Mouse (Mus musculus) limb, embryonic 10.5 days (tissue): ENCODE data around the gene Scd2. TPM values are rescaled to one million over a fixed set of nuclear protein-coding genes. Genes with fewer than 3 reads are reported as not detected.
"Not testable (repeated sequence)": the region's sequence is repeated elsewhere in the genome, so short reads cannot be mapped to it uniquely, and the experiment has no call there.

Experiments used
- DNase-seq: peaks from one replicate; pipeline ENCODE4 v3.0.0-alpha.2; 2017; ENCODE audit warnings: low spot score
- H3K27ac ChIP-seq: fragments of 300-500 bp; sonication (generic); 2 replicates; pipeline ENCODE4 v1.5.1; 2016; ENCODE audit warnings: mild to moderate bottlenecking
- H3K27me3 ChIP-seq: fragments of 300-500 bp; sonication (generic); 2 replicates; pipeline ENCODE4 v1.6.1; 2016; ENCODE audit warnings: low read depth, mild to moderate bottlenecking; ENCODE audit not compliant: poor library complexity, severe bottlenecking
- H3K36me3 ChIP-seq: fragments of 300-500 bp; sonication (generic); 2 replicates; pipeline ENCODE4 v1.6.1; 2016; ENCODE audit warnings: mild to moderate bottlenecking, moderate library complexity
- H3K4me1 ChIP-seq: fragments of 300-500 bp; sonication (generic); 2 replicates; pipeline ENCODE4 v1.6.1; 2016
- H3K4me3 ChIP-seq: fragments of 300-500 bp; sonication (generic); 2 replicates; pipeline ENCODE4 v1.5.1; 2016; ENCODE audit warnings: mild to moderate bottlenecking, moderate library complexity
- H3K9me3 ChIP-seq: fragments of 300-500 bp; sonication (generic); replicated peaks from 2 replicates; pipeline ENCODE4 v1.6.1; 2016; ENCODE audit warnings: mild to moderate bottlenecking
- WGBS: fragments of 180-500 bp; shearing (Covaris S2); methylation state at CpG from one replicate; pipeline ENCODE4 v1.1.7; 2016; 5-methylcytosine and 5-hydroxymethylcytosine counted together
- polyA plus RNA-seq: library from polyadenylated mRNA; unstranded; fragments of >200 nt; fragmentation: Nextera tagmentation; extraction: Ambion mirVana; gene quantifications from 2 replicates; pipeline ENCODE4 v1.2.1, GENCODE M21; 2016

The Scd2 gene
- polyA plus RNA-seq, 1 experiment from 2014 or later: 335 TPM

- 65% methylated on average over 4 of the region's 4 CpGs for WGBS
- Histone ChIP-seq H3K36me3 (peaks cover 22% of the 10 kb centered on the region), H3K4me1 (peaks cover 21% of the 10 kb centered on the region), H3K27me3 (no peaks in the 10 kb centered on the region), H3K27ac (no peak overlapping the region), H3K9me3 (no peaks in the 10 kb centered on the region), H3K4me3 (no peak overlapping the region)
- DNase-seq: peak; percentile 25
These were observed 18.5 kb downstream of the Scd2 start for GRCm38 (mm10) chr19:44312007-44312360.

- H3K4me1 ChIP-seq: peaks cover 22% of the 10 kb centered on the region
- DNase-seq: peak; percentile 21
- WGBS: 82% methylated on average over 3 of the region's 3 CpGs
- H3K9me3 ChIP-seq: no peaks in the 10 kb centered on the region
- H3K27me3 ChIP-seq: no peaks in the 10 kb centered on the region
- no peak overlapping the region for H3K4me3 ChIP-seq
- no peak overlapping the region for H3K27ac ChIP-seq
- peaks cover 11% of the 10 kb centered on the region for H3K36me3 ChIP-seq
These were observed 19.6 kb downstream of the Scd2 start for GRCm38 (mm10) chr19:44313066-44313465.

GRCm38 (mm10) chr19:44314327-44314759 is 20.9 kb downstream of the Scd2 start:
- H3K27ac ChIP-seq: peak overlapping the region; percentile 86
- H3K4me3 ChIP-seq: peak overlapping the region; percentile 63
- peak; percentile 83 for DNase-seq
- H3K4me1 ChIP-seq: peaks cover 22% of the 10 kb centered on the region
- H3K9me3 ChIP-seq: no peaks in the 10 kb centered on the region
- peaks cover 2% of the 10 kb centered on the region; the same call in 1 of the 2 replicates for H3K36me3 ChIP-seq
- H3K27me3 ChIP-seq: no peaks in the 10 kb centered on the region
- 1% methylated on average over 18 of the region's 18 CpGs for WGBS

GRCm38 (mm10) chr19:44314871-44315414 is 21.5 kb downstream of the Scd2 start:
- H3K36me3 ChIP-seq: no peaks in the 10 kb centered on the region
- peak; percentile 40 for DNase-seq
- no peaks in the 10 kb centered on the region for H3K9me3 ChIP-seq
- H3K4me3 ChIP-seq: peak overlapping the region; percentile 63
- H3K27me3 ChIP-seq: no peaks in the 10 kb centered on the region
- H3K27ac ChIP-seq: peak overlapping the region; percentile 86
- 4% methylated on average over 11 of the region's 11 CpGs for WGBS
- H3K4me1 ChIP-seq: peaks cover 22% of the 10 kb centered on the region

- Histone ChIP-seq H3K4me1 (peaks cover 22% of the 10 kb centered on the region), H3K9me3 (no peaks in the 10 kb centered on the region), H3K36me3 (no peaks in the 10 kb centered on the region), H3K27ac (no peak overlapping the region), H3K27me3 (no peaks in the 10 kb centered on the region), H3K4me3 (no peak overlapping the region)
- WGBS: 46% methylated on average over 5 of the region's 5 CpGs
- peak; percentile 28 for DNase-seq
These were observed 23.4 kb downstream of the Scd2 start for GRCm38 (mm10) chr19:44316752-44317315.

- Histone ChIP-seq H3K9me3 (no peaks in the 10 kb centered on the region), H3K4me3 (no peak overlapping the region), H3K4me1 (peaks cover 22% of the 10 kb centered on the region), H3K27ac (no peak overlapping the region), H3K36me3 (no peaks in the 10 kb centered on the region), H3K27me3 (no peaks in the 10 kb centered on the region)
- DNase-seq: no peak
- 78% methylated on average over 5 of the region's 5 CpGs for WGBS
These were observed 23.9 kb downstream of the Scd2 start for GRCm38 (mm10) chr19:44317391-44317790.

- Histone ChIP-seq H3K36me3 (no peaks in the 10 kb centered on the region), H3K27me3 (no peaks in the 10 kb centered on the region), H3K4me3 (no peak overlapping the region), H3K9me3 (no peaks in the 10 kb centered on the region), H3K4me1 (peaks cover 22% of the 10 kb centered on the region), H3K27ac (no peak overlapping the region)
- DNase-seq: no peak
These were observed 25.1 kb downstream of the Scd2 start for GRCm38 (mm10) chr19:44318545-44318944.

- Histone ChIP-seq H3K9me3 (no peaks in the 10 kb centered on the region), H3K27me3 (no peaks in the 10 kb centered on the region), H3K27ac (no peak overlapping the region), H3K36me3 (no peaks in the 10 kb centered on the region), H3K4me3 (no peak overlapping the region), H3K4me1 (peaks cover 9% of the 10 kb centered on the region; the same call in 1 of the 2 replicates)
- DNase-seq: no peak
- WGBS: 86% methylated on average over 3 of the region's 3 CpGs
These were observed 26.8 kb downstream of the Scd2 start for GRCm38 (mm10) chr19:44320316-44320715.

- Histone ChIP-seq H3K27ac (no peak overlapping the region), H3K9me3 (no peaks in the 10 kb centered on the region), H3K36me3 (no peaks in the 10 kb centered on the region), H3K4me3 (no peak overlapping the region), H3K27me3 (no peaks in the 10 kb centered on the region), H3K4me1 (peaks cover 4% of the 10 kb centered on the region; the same call in 1 of the 2 replicates)
- 86% methylated on average over 4 of the region's 4 CpGs for WGBS
- DNase-seq: no peak
These were observed 27.7 kb downstream of the Scd2 start for GRCm38 (mm10) chr19:44321201-44321600.

- WGBS: 83% methylated on average over 2 of the region's 2 CpGs
- Histone ChIP-seq H3K9me3 (no peaks in the 10 kb centered on the region), H3K4me1 (peaks cover 4% of the 10 kb centered on the region; the same call in 1 of the 2 replicates), H3K36me3 (no peaks in the 10 kb centered on the region), H3K4me3 (no peak overlapping the region), H3K27ac (no peak overlapping the region), H3K27me3 (no peaks in the 10 kb centered on the region)
- DNase-seq: no peak
These were observed 28.2 kb downstream of the Scd2 start for GRCm38 (mm10) chr19:44321631-44322030.

GRCm38 (mm10) chr19:44329566-44329965 is 36.1 kb downstream of the Scd2 start:
- Histone ChIP-seq H3K4me3 (no peak overlapping the region), H3K4me1 (peaks cover 6% of the 10 kb centered on the region; the same call in 1 of the 2 replicates), H3K36me3 (no peaks in the 10 kb centered on the region), H3K27ac (no peak overlapping the region), H3K27me3 (no peaks in the 10 kb centered on the region), H3K9me3 (no peaks in the 10 kb centered on the region)
- no peak for DNase-seq
- 96% methylated on average over 2 of the region's 2 CpGs for WGBS

GRCm38 (mm10) chr19:44331128-44331527 is 37.7 kb downstream of the Scd2 start:
- not testable (repeated sequence) for H3K9me3 ChIP-seq, H3K36me3 ChIP-seq, H3K4me1 ChIP-seq, DNase-seq, H3K27ac ChIP-seq, H3K27me3 ChIP-seq, H3K4me3 ChIP-seq
- 92% methylated on average over 1 of the region's 1 CpGs for WGBS

GRCm38 (mm10) chr19:44331911-44332310 is 38.4 kb downstream of the Scd2 start:
- Histone ChIP-seq H3K36me3 (no peaks in the 10 kb centered on the region), H3K9me3 (no peaks in the 10 kb centered on the region), H3K4me3 (no peak overlapping the region), H3K27ac (no peak overlapping the region), H3K4me1 (peaks cover 6% of the 10 kb centered on the region; the same call in 1 of the 2 replicates), H3K27me3 (no peaks in the 10 kb centered on the region)
- no peak for DNase-seq
- 90% methylated on average over 5 of the region's 5 CpGs for WGBS

GRCm38 (mm10) chr19:44332326-44332725 is 38.9 kb downstream of the Scd2 start:
- no peaks in the 10 kb centered on the region for H3K9me3 ChIP-seq
- H3K4me3 ChIP-seq: no peak overlapping the region
- no peaks in the 10 kb centered on the region for H3K36me3 ChIP-seq
- peaks cover 6% of the 10 kb centered on the region; the same call in 1 of the 2 replicates for H3K4me1 ChIP-seq
- no peak overlapping the region for H3K27ac ChIP-seq
- no peaks in the 10 kb centered on the region for H3K27me3 ChIP-seq
- no peak for DNase-seq
- 63% methylated on average over 8 of the region's 8 CpGs for WGBS
